Mouse (Mus musculus) kidney, embryonic 16.5 days (tissue): ENCODE measurements around the gene Tmed11. TPM values are rescaled to one million over a fixed set of nuclear protein-coding genes. Genes with fewer than 3 reads are reported as not detected.

Source experiments
- ATAC-seq: fragments of 200-750 bp; cut with Nextera tagmentation; 2 replicates; pipeline ENCODE4 v1.8.0; 2017; ENCODE audit warnings: moderate TSS enrichment; ENCODE audit not compliant: low FRiP score, low TSS enrichment
- H3K27ac ChIP-seq: fragments of 300-500 bp; sonication (generic); 2 replicates; pipeline ENCODE4 v1.5.1; 2014; ENCODE audit warnings: low read length
- H3K27me3 ChIP-seq: fragments of 300-500 bp; sonication (generic); 2 replicates; pipeline ENCODE4 v1.6.1; 2014; ENCODE audit warnings: low read length, control low read depth, mixed read lengths; ENCODE audit not compliant: insufficient read depth
- H3K36me3 ChIP-seq: fragments of 300-500 bp; sonication (generic); 2 replicates; pipeline ENCODE4 v1.6.1; 2014; ENCODE audit warnings: low read length, control low read depth, mixed read lengths; ENCODE audit not compliant: insufficient read depth
- H3K4me1 ChIP-seq: fragments of 300-500 bp; sonication (generic); 2 replicates; pipeline ENCODE4 v1.6.1; 2014; ENCODE audit warnings: low read length, control low read depth, mixed read lengths; ENCODE audit not compliant: insufficient read depth
- H3K4me2 ChIP-seq: fragments of 300-500 bp; sonication (generic); replicated peaks from 2 replicates; pipeline ENCODE4 v1.6.1; 2014; ENCODE audit warnings: low read depth, low read length
- H3K4me3 ChIP-seq: fragments of 300-500 bp; sonication (generic); 2 replicates; pipeline ENCODE4 v1.5.1; 2014; ENCODE audit warnings: mild to moderate bottlenecking, low read length
- H3K9ac ChIP-seq: fragments of 300-500 bp; sonication (generic); replicated peaks from 2 replicates; pipeline ENCODE4 v1.6.1; 2014; ENCODE audit warnings: low read length
- H3K9me3 ChIP-seq: fragments of 300-500 bp; sonication (generic); 2 replicates; pipeline ENCODE4 v1.6.1; 2016; ENCODE audit warnings: low read length, control low read depth
- WGBS: fragments of 180-500 bp; shearing (Covaris S2); extraction: QIAGEN DNeasy Blood & Tissue Kit; methylation state at CpG from one replicate; pipeline ENCODE4 v1.1.7; 2014; 5-methylcytosine and 5-hydroxymethylcytosine counted together
- polyA plus RNA-seq: library from polyadenylated mRNA; unstranded; fragments of >200 nt; fragmentation: Nextera tagmentation; extraction: Ambion mirVana; gene quantifications from 2 replicates; pipeline ENCODE4 v1.2.1, GENCODE M21; 2015

The Tmed11 gene
- polyA plus RNA-seq, 1 experiment from 2014 or later: not detected

DNA sequence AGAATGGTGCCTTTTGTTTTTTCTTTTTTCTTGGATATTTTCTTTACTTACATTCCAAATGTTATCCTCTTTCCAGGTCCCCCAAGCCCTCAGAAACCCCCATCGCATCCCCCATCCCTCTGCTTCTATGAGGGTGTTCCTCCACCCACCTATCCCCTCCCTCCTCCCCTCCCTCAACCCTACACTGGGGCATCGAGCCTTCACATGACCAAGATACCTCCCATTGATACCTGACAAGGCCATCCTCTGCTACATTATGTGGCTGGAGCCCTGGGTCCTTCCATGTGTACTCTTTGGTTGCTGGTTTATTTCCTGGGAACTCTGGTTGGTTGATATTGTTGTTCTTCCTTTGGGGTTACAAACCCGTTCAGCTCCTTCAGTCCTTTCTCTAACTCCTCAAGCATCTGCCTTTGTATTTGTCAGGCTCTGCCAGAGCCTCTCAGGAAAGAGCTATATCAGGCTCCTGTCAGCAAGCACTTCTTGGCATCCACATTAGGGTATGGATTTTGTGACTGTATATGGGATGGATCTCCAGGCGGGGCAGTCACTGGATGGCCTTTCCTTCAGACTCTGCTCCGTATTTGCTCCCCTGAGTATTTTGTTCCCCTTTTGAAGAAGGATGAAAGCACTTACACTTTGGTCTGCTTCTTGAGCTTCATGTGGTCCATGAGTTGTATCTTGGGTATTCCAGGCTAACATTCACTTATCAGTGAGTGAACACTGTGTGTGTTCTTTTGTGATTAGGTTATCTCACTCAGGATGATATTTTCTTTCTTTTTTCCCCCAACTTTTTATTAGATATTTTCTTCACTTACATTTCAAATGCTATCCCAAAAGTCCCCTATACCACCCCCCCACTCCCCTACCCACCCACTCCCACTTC, 44.6 kb downstream of the Tmed11 start:
- H3K4me3 ChIP-seq: no peak overlapping the region
- H3K36me3 ChIP-seq: no peaks in the 10 kb centered on the region
- H3K4me1 ChIP-seq: no peaks in the 10 kb centered on the region
- H3K4me2 ChIP-seq: no peak overlapping the region
- no peak overlapping the region for H3K9ac ChIP-seq
- no peak for ATAC-seq
- 74% methylated on average over 5 of the region's 5 CpGs for WGBS
- H3K27me3 ChIP-seq: no peaks in the 10 kb centered on the region
- H3K27ac ChIP-seq: no peak overlapping the region
- H3K9me3 ChIP-seq: no peaks in the 10 kb centered on the region

DNA sequence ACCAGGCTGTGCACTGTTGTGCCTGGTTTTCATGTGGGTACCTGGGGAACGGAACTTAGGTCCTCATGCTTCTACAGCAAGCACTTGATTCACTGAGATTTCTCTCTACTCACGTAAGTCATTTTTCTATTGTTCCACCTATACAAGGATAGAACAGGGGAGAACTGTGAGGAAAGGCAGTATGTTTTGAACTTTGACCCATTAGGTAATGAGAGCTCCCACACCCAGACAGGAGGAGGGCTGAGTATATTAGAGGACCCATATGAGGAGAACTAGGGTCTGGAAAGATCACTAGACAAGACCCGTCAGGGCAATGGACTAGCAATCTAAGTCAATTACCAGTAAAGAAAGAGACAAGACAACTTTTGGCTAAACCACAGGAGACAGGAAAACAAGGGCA, 50.5 kb downstream of the Tmed11 start:
- H3K4me3 ChIP-seq: no peak overlapping the region
- no peak overlapping the region for H3K4me2 ChIP-seq
- no peaks in the 10 kb centered on the region for H3K36me3 ChIP-seq
- H3K27ac ChIP-seq: no peak overlapping the region
- H3K9me3 ChIP-seq: no peaks in the 10 kb centered on the region
- H3K4me1 ChIP-seq: no peaks in the 10 kb centered on the region
- H3K27me3 ChIP-seq: no peaks in the 10 kb centered on the region
- H3K9ac ChIP-seq: no peak overlapping the region
- WGBS: 74% methylated on average over 3 of the region's 3 CpGs
- no peak for ATAC-seq

DNA sequence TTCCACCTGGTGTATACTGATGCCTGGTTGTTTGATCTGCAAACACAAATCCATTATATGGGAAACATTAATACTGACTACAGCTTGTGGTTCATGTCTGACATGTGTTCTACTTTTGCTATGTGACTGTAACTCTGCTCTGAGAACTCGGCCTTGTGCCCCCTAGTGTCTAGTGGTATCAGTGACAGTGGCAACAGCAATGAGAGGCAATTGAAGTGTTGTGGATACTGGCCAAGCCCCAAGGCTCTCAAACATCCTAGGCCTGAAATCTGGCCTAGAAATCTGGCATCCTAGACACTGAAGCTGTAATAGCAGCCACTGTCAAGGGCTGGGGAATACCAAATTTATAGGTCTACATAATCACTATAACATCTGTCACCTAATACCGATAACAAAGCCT, 51.3 kb downstream of the Tmed11 start:
- Histone ChIP-seq H3K36me3 (no peaks in the 10 kb centered on the region), H3K27ac (no peak overlapping the region), H3K9ac (no peak overlapping the region), H3K4me2 (no peak overlapping the region), H3K27me3 (no peaks in the 10 kb centered on the region), H3K4me3 (no peak overlapping the region), H3K4me1 (no peaks in the 10 kb centered on the region), H3K9me3 (no peaks in the 10 kb centered on the region)
- ATAC-seq: no peak
- 46% methylated on average over 2 of the region's 2 CpGs for WGBS

DNA sequence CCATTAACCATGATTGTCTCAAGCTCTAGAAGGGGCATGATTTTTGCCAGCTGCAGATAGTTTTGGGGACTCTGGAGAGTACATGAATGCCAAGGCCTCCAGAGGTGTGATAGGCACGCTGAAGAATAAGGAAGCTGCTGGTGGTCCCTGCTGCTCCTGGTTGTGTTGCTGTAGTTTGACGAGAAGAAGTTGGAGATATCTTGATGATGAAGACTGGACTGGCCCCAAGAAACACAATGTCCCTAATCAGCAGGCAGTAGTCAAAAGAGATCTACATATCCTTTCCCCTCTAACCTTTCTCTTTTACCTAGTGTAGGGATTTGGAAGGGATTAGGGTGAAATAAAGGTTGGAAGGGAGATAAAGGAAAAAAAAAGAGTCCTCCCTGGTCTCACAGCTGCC, 52.6 kb downstream of the Tmed11 start:
- Histone ChIP-seq H3K4me3 (no peak overlapping the region), H3K36me3 (no peaks in the 10 kb centered on the region), H3K4me1 (no peaks in the 10 kb centered on the region), H3K27ac (no peak overlapping the region), H3K4me2 (no peak overlapping the region), H3K27me3 (no peaks in the 10 kb centered on the region), H3K9ac (no peak overlapping the region), H3K9me3 (no peaks in the 10 kb centered on the region)
- WGBS: 81% methylated on average over 2 of the region's 2 CpGs
- ATAC-seq: no peak

DNA sequence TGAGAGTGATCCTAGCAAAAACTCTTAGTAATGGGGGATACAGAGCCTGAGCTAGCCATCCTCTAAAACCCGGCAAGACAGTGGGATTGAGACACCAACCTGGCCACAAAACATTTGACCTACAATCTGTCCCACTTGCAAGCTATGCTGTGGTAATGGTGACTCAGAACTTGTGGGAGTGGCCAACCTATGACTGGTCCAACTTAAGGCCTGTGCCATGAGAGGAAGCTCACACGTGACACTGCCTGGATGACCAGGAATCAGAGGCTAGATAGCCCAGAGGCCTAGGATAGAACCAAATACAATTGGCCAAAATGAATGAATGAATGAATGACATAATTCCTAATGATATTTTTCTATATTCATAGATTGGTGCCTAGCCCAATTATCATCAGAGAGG, 53.3 kb downstream of the Tmed11 start:
- no peak for ATAC-seq
- no peak overlapping the region for H3K4me2 ChIP-seq
- no peaks in the 10 kb centered on the region for H3K36me3 ChIP-seq
- H3K4me3 ChIP-seq: no peak overlapping the region
- H3K9me3 ChIP-seq: no peaks in the 10 kb centered on the region
- no peak overlapping the region for H3K27ac ChIP-seq
- H3K4me1 ChIP-seq: no peaks in the 10 kb centered on the region
- no peaks in the 10 kb centered on the region for H3K27me3 ChIP-seq
- 76% methylated on average over 2 of the region's 2 CpGs for WGBS
- no peak overlapping the region for H3K9ac ChIP-seq

DNA sequence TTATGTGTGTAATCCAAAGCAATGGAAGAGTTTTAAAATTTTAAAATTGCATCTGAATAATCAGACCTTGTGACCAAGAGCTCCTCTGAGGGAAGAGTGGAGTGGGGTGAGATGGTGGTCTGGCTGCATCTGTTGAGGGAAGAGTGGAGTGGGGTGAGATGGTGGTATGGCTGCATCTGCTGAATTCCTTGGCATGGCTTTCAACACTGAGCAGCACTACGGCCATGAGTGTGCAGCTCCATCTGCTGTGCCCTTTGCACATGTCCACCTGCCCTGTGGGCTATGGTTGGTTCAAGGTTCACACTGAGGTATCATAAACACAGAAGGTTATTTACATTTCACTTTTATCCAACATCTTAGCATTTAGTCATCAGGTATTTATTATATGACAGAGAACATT, 67.7 kb downstream of the Tmed11 start:
- H3K27me3 ChIP-seq: no peaks in the 10 kb centered on the region
- H3K4me3 ChIP-seq: no peak overlapping the region
- no peaks in the 10 kb centered on the region for H3K4me1 ChIP-seq
- no peaks in the 10 kb centered on the region for H3K36me3 ChIP-seq
- WGBS: 72% methylated on average over 1 of the region's 1 CpGs
- no peak overlapping the region for H3K9ac ChIP-seq
- no peak overlapping the region for H3K4me2 ChIP-seq
- no peak for ATAC-seq
- no peaks in the 10 kb centered on the region for H3K9me3 ChIP-seq
- no peak overlapping the region for H3K27ac ChIP-seq

Other genes starting within 250 kb of the Tmed11 start
- gene Cplx1, start 245.3 kb downstream of the Tmed11 start, polyA plus RNA-seq: 0.44 and 1.1 TPM in 2 replicates
- 63.3 and 67.3 TPM in 2 replicates for gene Gak, start 165.6 kb downstream of the Tmed11 start, polyA plus RNA-seq
- 31.9 and 32.7 TPM in 2 replicates for gene Tmem175, start 165.6 kb downstream of the Tmed11 start, polyA plus RNA-seq
- gene Idua, start 135.0 kb downstream of the Tmed11 start, polyA plus RNA-seq: 12.0 and 12.9 TPM in 2 replicates
- 14.2 and 14.6 TPM in 2 replicates for gene Dgkq, start 125.7 kb downstream of the Tmed11 start, polyA plus RNA-seq
- 9.5 and 9.8 TPM in 2 replicates for gene Slc26a1, start 119.8 kb downstream of the Tmed11 start, polyA plus RNA-seq
- gene Fgfrl1, start 103.0 kb downstream of the Tmed11 start, polyA plus RNA-seq: 11.5 and 13.8 TPM in 2 replicates
- 0.24 TPM in 1 of 2 replicates, not detected in the other for gene Rnf212, start 20.4 kb downstream of the Tmed11 start, polyA plus RNA-seq
- not detected in 2 replicates for gene Vmn2r8, start 13.5 kb upstream of the Tmed11 start, polyA plus RNA-seq
- gene Vmn2r9, start 57.2 kb upstream of the Tmed11 start, polyA plus RNA-seq: not detected in 2 replicates
- gene Vmn2r10, start 211.2 kb upstream of the Tmed11 start, polyA plus RNA-seq: not detected in 2 replicates